Mouse (Mus musculus) left cerebral cortex, postnatal 4 days (tissue): ENCODE data around the gene Apoc1. TPM values are rescaled to one million over a fixed set of nuclear protein-coding genes. Genes with fewer than 3 reads are reported as not detected.
A peak's percentile ranks its signal among the peaks of the same experiment; 100 is the strongest.

Source experiments
- DNase-seq: peaks from one replicate; pipeline ENCODE4 v3.0.0-alpha.2; 2022
- intact Hi-C: fragments of 180-260 bp; cut with DNase I; formaldehyde crosslinking; loops from one replicate; pipeline ENCODE4 v1.15.1; 2025
- total RNA-seq, 2 experiments: library from RNA; stranded (reverse); gene quantifications; 2 replicates each; pipeline ENCODE4 v1.2.3; 2021

Gene Apoc1
- total RNA-seq: 1 to 10 TPM; 2.1 to 3.6 TPM

- no peak for DNase-seq
- intact Hi-C loops: no loop called here
Measured at GRCm38 (mm10) chr7:19691873-19692865, at the start of gene Apoc1. Gene Apoc1 (minus strand): TSS chr7:19692660.

GRCm38 (mm10) chr7:19741329-19742031 is 49.0 kb upstream of the Apoc1 start:
- DNase-seq: no peak
- intact Hi-C loops: no loop called here

GRCm38 (mm10) chr7:19740269-19740668 is 47.8 kb upstream of the Apoc1 start:
- intact Hi-C loops: no loop called here
- DNase-seq: no peak

GRCm38 (mm10) chr7:19738771-19739170 is 46.3 kb upstream of the Apoc1 start:
- intact Hi-C loops: no loop called here
- DNase-seq: no peak

- no peak for DNase-seq
- intact Hi-C loops: no loop called here
Measured at GRCm38 (mm10) chr7:19736389-19737057, 44.1 kb upstream of the Apoc1 start.

GRCm38 (mm10) chr7:19734178-19734666 is 41.8 kb upstream of the Apoc1 start:
- DNase-seq: no peak

GRCm38 (mm10) chr7:19726541-19726940 is 34.1 kb upstream of the Apoc1 start:
- intact Hi-C loops: no loop called here

More at GRCm38 (mm10) chr7:19734178-19734666, 41.8 kb upstream of the Apoc1 start:
- intact Hi-C loops: no loop called here

GRCm38 (mm10) chr7:19724167-19724566 is 31.7 kb upstream of the Apoc1 start:
- intact Hi-C loops: no loop called here
- no peak for DNase-seq

More at GRCm38 (mm10) chr7:19726541-19726940, 34.1 kb upstream of the Apoc1 start:
- DNase-seq: no peak

- intact Hi-C loops: no loop called here
- DNase-seq: no peak
Measured at GRCm38 (mm10) chr7:19722754-19723195, 30.3 kb upstream of the Apoc1 start.

- intact Hi-C loops: no loop called here
- no peak for DNase-seq
Measured at GRCm38 (mm10) chr7:19719200-19719599, 26.7 kb upstream of the Apoc1 start.

GRCm38 (mm10) chr7:19718297-19718952 is 26.0 kb upstream of the Apoc1 start:
- intact Hi-C loops: no loop called here
- DNase-seq: no peak

- DNase-seq: no peak
- intact Hi-C loops: no loop called here
Measured at GRCm38 (mm10) chr7:19717346-19717745, 24.9 kb upstream of the Apoc1 start.

- intact Hi-C loops: no loop called here
- no peak for DNase-seq
Measured at GRCm38 (mm10) chr7:19716822-19717221, 24.4 kb upstream of the Apoc1 start.

GRCm38 (mm10) chr7:19716055-19716682 is 23.7 kb upstream of the Apoc1 start:
- intact Hi-C loops: no loop called here
- no peak for DNase-seq

GRCm38 (mm10) chr7:19715239-19716054 is 23.0 kb upstream of the Apoc1 start, which contains the start of gene Tomm40:
Gene Tomm40 (minus strand): TSS chr7:19715438.
- intact Hi-C loops: no loop called here
- peak; percentile 99 for DNase-seq

- intact Hi-C loops: no loop called here
- no peak for DNase-seq
Measured at GRCm38 (mm10) chr7:19714836-19715235, 22.4 kb upstream of the Apoc1 start.

GRCm38 (mm10) chr7:19713598-19713997 is 21.1 kb upstream of the Apoc1 start:
- no peak for DNase-seq
- intact Hi-C loops: no loop called here

GRCm38 (mm10) chr7:19713196-19713595 is 20.7 kb upstream of the Apoc1 start:
- DNase-seq: no peak
- intact Hi-C loops: no loop called here

GRCm38 (mm10) chr7:19712414-19712813 is 20.0 kb upstream of the Apoc1 start:
- intact Hi-C loops: no loop called here
- no peak for DNase-seq
